Mouse (Mus musculus): ENCODE data around the gene G530012D18Rik.
"Not testable (repeated sequence)": the region's sequence is repeated elsewhere in the genome, so short reads cannot be mapped to it uniquely, and the experiment has no call there.

Gene G530012D18Rik

DNA sequence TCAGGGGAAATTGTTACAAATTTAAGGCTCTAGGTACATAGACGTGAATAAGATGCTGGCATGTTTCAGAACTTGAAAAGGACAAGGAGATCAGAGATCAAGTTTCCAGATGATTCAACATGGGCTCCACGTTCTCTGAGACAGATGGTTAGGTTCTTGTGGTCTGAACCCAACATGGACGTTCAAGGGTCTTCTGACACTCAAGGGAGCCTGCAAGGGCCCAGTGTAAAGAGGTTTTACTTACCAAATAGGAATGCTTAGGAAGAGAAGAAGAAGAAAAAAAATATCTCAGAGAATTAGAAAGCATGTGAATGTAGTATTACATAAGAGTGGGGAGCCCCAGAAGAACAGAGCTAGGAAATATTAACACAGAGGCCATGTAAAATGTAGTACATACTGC, 40.3 kb downstream of the G530012D18Rik start:
- not testable (repeated sequence) for DNase-seq (ENCODE audit: low spot score)

- not testable (repeated sequence) for DNase-seq (ENCODE audit: low spot score)
Measured at GRCm38 (mm10) chr1:85617161-85617560, 41.7 kb downstream of the G530012D18Rik start.

DNA sequence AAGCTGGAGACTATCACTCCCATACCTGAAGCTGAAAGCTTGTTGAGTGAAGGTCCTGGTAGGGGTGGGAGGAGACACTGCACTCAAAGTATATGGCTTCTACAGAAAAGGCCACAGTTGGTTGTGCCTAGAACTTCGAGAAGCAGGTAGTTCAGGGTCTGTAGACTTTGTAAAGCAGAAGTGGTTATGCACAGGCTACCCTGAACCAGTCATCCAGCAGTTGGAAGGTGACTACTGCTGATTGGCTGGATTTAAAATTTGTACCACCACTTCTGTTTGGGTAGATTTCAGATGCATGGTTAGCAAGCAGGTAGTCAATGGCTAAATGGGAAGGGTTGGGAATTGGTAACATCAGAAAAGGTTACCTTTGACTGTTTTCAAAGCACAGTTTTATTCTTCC, 43.2 kb downstream of the G530012D18Rik start:
- DNase-seq (ENCODE audit: low spot score) = not testable (repeated sequence)
